Mouse (Mus musculus) central nervous system, embryonic 11.5 days (tissue): ENCODE measurements around the gene Vmn1r185. TPM values are rescaled to one million over a fixed set of nuclear protein-coding genes. Genes with fewer than 3 reads are reported as not detected.

Experiments used
- polyA plus RNA-seq: library from polyadenylated mRNA; depleted of rRNA; stranded (reverse); fragments of >200 nt; gene quantifications from 2 replicates; pipeline ENCODE4 v1.2.3, GENCODE M21; 2012; rRNA removed

The Vmn1r185 gene
- polyA plus RNA-seq = not detected in 2 replicates

DNA sequence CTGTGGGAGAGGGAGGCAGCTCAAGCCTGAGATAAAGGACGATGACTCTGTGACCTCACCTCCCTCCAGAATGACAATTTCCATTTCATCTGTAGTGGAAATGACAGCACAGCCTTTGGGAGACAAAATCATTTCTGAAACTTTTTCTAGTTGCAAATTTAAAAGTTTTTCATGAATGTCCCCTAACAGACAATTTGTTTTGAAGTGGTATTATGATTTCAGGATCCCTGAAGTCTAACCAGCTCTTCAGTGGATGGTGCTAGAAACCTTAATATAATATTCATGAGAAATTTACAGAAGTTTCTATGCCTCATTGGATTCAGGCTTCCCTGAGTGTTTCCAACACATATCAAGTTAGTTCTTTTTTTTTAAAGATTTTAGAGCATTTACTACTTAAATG is at the start of gene Vmn1r185:
Gene Vmn1r185 (minus strand): TSS at position 101 of the 400 bp plus-strand sequence.

Other genes with a start within 250 kb of the Vmn1r185 start
- not detected in 2 replicates for gene Nlrp9c, start 214.8 kb downstream of the Vmn1r185 start, polyA plus RNA-seq
- gene Nlrp4a, start 183.4 kb downstream of the Vmn1r185 start, polyA plus RNA-seq = 0.01 and 0.02 TPM in 2 replicates
- gene Nlrp9a, start 83.4 kb downstream of the Vmn1r185 start, polyA plus RNA-seq = not detected in 2 replicates
- gene Cyp2b23, start 68.0 kb upstream of the Vmn1r185 start, polyA plus RNA-seq = not detected in 2 replicates
- gene Cyp2b19, start 138.7 kb upstream of the Vmn1r185 start, polyA plus RNA-seq = not detected in 2 replicates
- gene Cyp2g1, start 190.4 kb upstream of the Vmn1r185 start, polyA plus RNA-seq = not detected in 2 replicates
- 0.30 TPM in 1 of 2 replicates, not detected in the other for gene Cyp2a5, start 216.8 kb upstream of the Vmn1r185 start, polyA plus RNA-seq